Mouse (Mus musculus) olfactory bulb, adult 2 months (tissue): ENCODE data around the gene Ip6k3.

Source experiments
- CTCF ChIP-seq: fragments of 200-500 bp; IDR thresholded peaks from 2 replicates; pipeline ENCODE4 v1.5.1; 2012; ENCODE audit warnings: low read depth, mild to moderate bottlenecking, low read length, moderate library complexity; ENCODE audit not compliant: insufficient read depth
- POLR2A ChIP-seq: fragments of 200-500 bp; IDR thresholded peaks from 2 replicates; pipeline ENCODE4 v1.6.1; 2012; ENCODE audit warnings: mild to moderate bottlenecking, low read depth, low read length, moderate library complexity; ENCODE audit not compliant: insufficient read depth

DNA sequence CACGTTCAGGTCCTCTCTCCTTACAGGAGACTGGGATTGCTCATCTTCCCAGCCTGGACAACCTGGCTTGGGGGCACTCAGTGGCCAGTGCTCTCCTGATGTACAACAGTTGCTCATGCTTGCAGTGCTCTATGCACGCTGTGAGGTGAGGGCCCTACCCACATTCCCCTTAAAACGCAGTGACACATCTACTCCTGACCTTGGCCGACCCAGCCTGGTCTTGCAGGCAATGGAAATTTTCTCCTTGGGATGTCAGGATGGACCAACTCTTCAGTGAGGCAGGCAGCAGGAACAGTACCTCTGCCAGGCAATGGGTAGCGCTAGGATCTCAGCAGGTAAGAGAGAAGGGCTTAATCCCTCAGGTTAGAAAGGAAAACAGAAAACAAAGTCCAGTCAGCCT lies 19.5 kb upstream of the Ip6k3 start:
- TF ChIP-seq CTCF (no peak), POLR2A (no peak)
